In the genomic region with DNA sequence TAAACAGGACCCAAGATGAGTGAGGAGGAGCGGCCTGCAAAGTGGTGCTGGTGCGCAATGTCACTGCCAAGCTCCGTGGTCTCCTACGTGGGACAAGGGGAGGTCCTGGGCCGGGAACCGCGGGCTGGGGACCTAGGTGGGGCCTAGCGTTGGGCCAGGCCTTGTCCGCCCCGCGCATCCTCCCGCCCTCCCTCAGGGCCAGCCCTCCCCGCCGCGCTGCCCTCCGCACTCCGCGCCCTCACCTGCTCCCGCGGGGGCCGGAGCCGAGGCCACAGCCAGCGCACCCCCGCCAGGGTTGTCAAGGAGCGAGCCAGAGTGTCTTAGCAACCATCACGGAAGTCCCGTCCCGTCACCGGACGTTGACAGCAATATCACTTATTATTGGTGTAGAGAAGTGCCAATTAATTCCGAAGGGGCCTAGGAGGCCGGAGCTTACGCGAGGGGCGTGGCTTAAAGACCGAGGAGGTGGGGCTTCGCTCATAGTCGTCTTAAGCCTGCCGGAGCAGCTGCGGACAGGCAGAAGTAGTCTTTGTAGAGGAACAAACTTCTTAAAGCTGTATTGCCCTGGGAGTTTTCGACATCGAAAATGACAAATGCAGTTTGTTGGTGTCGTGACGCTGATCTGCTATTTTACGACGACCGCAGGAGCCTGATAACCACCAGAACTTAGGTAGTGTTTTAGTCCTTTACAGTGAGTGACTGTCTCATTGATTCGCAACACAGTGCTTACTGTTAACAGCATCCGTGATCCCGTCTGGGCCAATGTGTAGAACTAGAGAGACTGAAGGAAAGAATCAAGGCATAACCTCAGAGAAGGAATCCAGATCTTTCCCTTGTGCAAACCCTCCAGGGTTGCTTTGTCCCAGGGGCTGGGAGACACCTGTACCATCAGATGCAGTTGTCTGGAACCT, we compare ENCODE assay signal across 8 mouse cellular contexts. TPM values are rescaled to one million over a fixed set of nuclear protein-coding genes. Genes with fewer than 3 reads are reported as not detected.
DNase-seq lines count a peak whose midpoint lies in the region; ATAC-seq lines count a peak whose summit lies in the region.

No protein-coding gene starts in this region.

- peak overlapping the region; percentile 71 for H3K4me2 ChIP-seq in hindbrain, embryonic 12.5 days (replicated peaks)

- H3K36me3 ChIP-seq in hindbrain, embryonic 12.5 days = no peaks in the 10 kb centered on the region; the same call in 1 of the 2 replicates

- no peaks in the 10 kb centered on the region for H3K9me3 ChIP-seq in hindbrain, embryonic 12.5 days (replicated peaks)

- H3K9ac ChIP-seq in hindbrain, embryonic 12.5 days = peak overlapping the region; percentile 82

- WGBS in hindbrain, embryonic 12.5 days = 1% methylated on average over 46 of the region's 50 CpGs

- peak overlapping the region; percentile 52 for H3K27ac ChIP-seq in hindbrain, embryonic 12.5 days

- DNase-seq in NIH3T3 (ENCODE audit: low read depth) = peak; percentile 98
- peak; percentile 98 to 99 for DNase-seq in cerebellum, postnatal 10 days
- peak; percentile 96 for DNase-seq in frontal cortex, postnatal 10 days (ENCODE audit: low spot score in 2 of 2)
- peak; percentile 92 to 99 for DNase-seq in layer of hippocampus, postnatal 14 days (ENCODE audit: low spot score in 2 of 2)
- peak; percentile 97 for DNase-seq in lung, postnatal 14 days
- DNase-seq in retina, adult 2 months (ENCODE audit: low read depth, low spot score) = peak; percentile 96
- DNase-seq in thymus, postnatal 36 days = peak; percentile 95 to 97

- ATAC-seq in hindbrain, embryonic 12.5 days (ENCODE audit: low FRiP score) = peak; percentile 98

- no peaks in the 10 kb centered on the region for H3K27me3 ChIP-seq in hindbrain, embryonic 12.5 days

- peaks cover 17% of the 10 kb centered on the region for H3K4me1 ChIP-seq in hindbrain, embryonic 12.5 days

- H3K4me3 ChIP-seq in hindbrain, embryonic 12.5 days = peak overlapping the region; percentile 69

RNA-seq across cellular contexts. Expression of gene Dnal4, which starts 3.3 kb away (rescaled TPM):
- 76.8 and 78.1 TPM in 2 replicates for polyA plus RNA-seq in hindbrain, embryonic 12.5 days (2016; fragmentation: Nextera tagmentation; extraction: Ambion mirVana)
- 10 to 100 TPM; 41.1 TPM for total RNA-seq in layer of hippocampus, postnatal 14 days (2021)

RNA-seq across cellular contexts. Expression of gene Nptxr, which starts 30.2 kb away (rescaled TPM):
- polyA plus RNA-seq in hindbrain, embryonic 12.5 days (2016; fragmentation: Nextera tagmentation; extraction: Ambion mirVana) = 13.1 TPM in 2 replicates
- 100 to 1,000 TPM; 878 to 953 TPM for total RNA-seq in layer of hippocampus, postnatal 14 days (2021)

RNA-seq across cellular contexts. Expression of gene Sun2, which starts 32.0 kb away (rescaled TPM):
- polyA plus RNA-seq in hindbrain, embryonic 12.5 days (2016; fragmentation: Nextera tagmentation; extraction: Ambion mirVana) = 8.0 and 8.2 TPM in 2 replicates
- total RNA-seq in layer of hippocampus, postnatal 14 days (2021) = 10 to 100 TPM; 18.5 to 23.3 TPM

RNA-seq across cellular contexts. Expression of gene Npcd, which starts 59.7 kb away (rescaled TPM):
- polyA plus RNA-seq in hindbrain, embryonic 12.5 days (2016; fragmentation: Nextera tagmentation; extraction: Ambion mirVana) = 0.61 TPM in 1 of 2 replicates, not detected in the other
- 10 to 100 TPM; 21.9 to 36.2 TPM for total RNA-seq in layer of hippocampus, postnatal 14 days (2021)

Comparison
In these comparisons a context has a peak if more than half of its experiments do, and no peak if none do; other contexts are left out.
1. Peak in every context shown above with its lines: DNase-seq, ATAC-seq, H3K4me3 ChIP-seq and H3K27ac ChIP-seq.